Mouse (Mus musculus) neural tube, embryonic 11.5 days (tissue): Measurements from ENCODE around the gene Rai1. TPM values are rescaled to one million over a fixed set of nuclear protein-coding genes. Genes with fewer than 3 reads are reported as not detected.

Experiments used
- ATAC-seq: fragments of 200-750 bp; cut with Nextera tagmentation; 2 replicates; pipeline ENCODE4 v1.8.0; 2017; ENCODE audit warnings: moderate number of reproducible peaks, mild to moderate bottlenecking, moderate TSS enrichment, moderate library complexity; ENCODE audit not compliant: insufficient read depth, low FRiP score, low TSS enrichment
- DNase-seq: peaks from one replicate; pipeline ENCODE4 v3.0.0-alpha.2; 2015; ENCODE audit warnings: low spot score
- H3K27ac ChIP-seq: fragments of 300-500 bp; sonication (generic); 2 replicates; pipeline ENCODE4 v1.5.1; 2014; ENCODE audit warnings: low read depth, mild to moderate bottlenecking, low read length
- H3K27me3 ChIP-seq: fragments of 300-500 bp; sonication (generic); 2 replicates; pipeline ENCODE4 v1.6.1; 2014; ENCODE audit warnings: mild to moderate bottlenecking, low read length, mixed read lengths; ENCODE audit not compliant: control insufficient read depth, insufficient read depth
- H3K36me3 ChIP-seq: fragments of 300-500 bp; sonication (generic); 2 replicates; pipeline ENCODE4 v1.6.1; 2014; ENCODE audit warnings: mild to moderate bottlenecking, low read length, moderate library complexity, mixed read lengths; ENCODE audit not compliant: control insufficient read depth, insufficient read depth
- H3K4me1 ChIP-seq: fragments of 300-500 bp; sonication (generic); 2 replicates; pipeline ENCODE4 v1.6.1; 2014; ENCODE audit warnings: low read length, mixed read lengths; ENCODE audit not compliant: control insufficient read depth, insufficient read depth
- H3K4me2 ChIP-seq: fragments of 300-500 bp; sonication (generic); 2 replicates; pipeline ENCODE4 v1.6.1; 2014; ENCODE audit warnings: low read depth, mild to moderate bottlenecking, moderate library complexity
- H3K4me3 ChIP-seq: fragments of 300-500 bp; sonication (generic); 2 replicates; pipeline ENCODE4 v1.5.1; 2014; ENCODE audit warnings: low read depth, low read length
- H3K9ac ChIP-seq: fragments of 300-500 bp; sonication (generic); 2 replicates; pipeline ENCODE4 v1.6.1; 2014; ENCODE audit warnings: mild to moderate bottlenecking, low read length
- H3K9me3 ChIP-seq: fragments of 300-500 bp; sonication (generic); 2 replicates; pipeline ENCODE4 v1.6.1; 2016; ENCODE audit warnings: low read length; ENCODE audit not compliant: control insufficient read depth
- WGBS: fragments of 180-500 bp; shearing (Covaris S2); extraction: QIAGEN DNeasy Blood & Tissue Kit; methylation state at CpG from one replicate; pipeline ENCODE4 v1.1.7; 2014; 5-methylcytosine and 5-hydroxymethylcytosine counted together
- polyA plus RNA-seq: library from polyadenylated mRNA; unstranded; fragments of >200 nt; fragmentation: Nextera tagmentation; extraction: Ambion mirVana; gene quantifications from 2 replicates; pipeline ENCODE4 v1.2.1, GENCODE M21; 2014

Gene Rai1
- polyA plus RNA-seq, 1 experiment from 2014 or later: 28.5 TPM

DNA sequence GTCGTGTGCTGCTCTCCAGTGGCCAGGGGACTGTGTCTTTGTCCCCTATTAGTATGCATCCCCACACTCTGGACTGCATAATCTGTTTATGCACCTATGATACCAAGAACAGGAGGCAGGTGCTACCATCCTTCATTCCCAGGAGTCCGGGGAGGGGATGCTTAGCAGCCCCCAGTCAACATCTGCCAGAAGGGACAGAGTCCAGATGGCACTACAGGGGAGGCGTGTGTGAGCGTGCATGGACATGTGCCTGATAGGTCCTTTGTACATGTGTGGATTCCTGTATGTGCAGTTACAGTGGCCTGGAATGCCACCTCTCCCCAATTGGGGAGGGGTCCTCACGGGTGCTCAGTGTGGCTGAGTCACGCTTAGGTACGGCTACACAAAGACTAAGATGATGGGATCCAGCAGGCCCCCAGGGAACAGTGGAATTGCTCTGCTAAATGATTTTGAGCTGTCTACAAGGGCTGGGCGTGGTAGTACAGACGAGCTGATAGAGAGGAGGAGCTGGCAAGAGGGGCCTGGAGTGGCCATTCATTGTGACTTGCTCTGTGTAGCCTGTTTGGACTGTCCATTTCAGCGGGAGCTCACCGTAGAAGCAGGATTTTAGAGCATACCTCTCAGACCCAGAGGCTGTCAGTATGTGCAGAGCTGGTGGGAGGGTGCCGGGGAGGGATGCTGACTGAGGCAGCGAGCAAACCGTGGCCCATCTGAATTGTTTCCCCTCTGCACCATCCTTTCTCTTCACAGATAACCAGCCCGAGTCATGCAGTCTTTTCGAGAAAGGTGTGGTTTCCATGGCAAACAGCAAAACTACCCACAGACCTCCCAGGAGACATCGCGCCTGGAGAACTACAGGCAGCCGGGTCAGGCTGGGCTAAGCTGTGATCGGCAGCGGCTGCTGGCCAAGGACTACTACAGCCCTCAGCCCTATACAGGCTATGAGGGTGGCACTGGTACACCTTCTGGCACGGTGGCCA, 79.8 kb downstream of the Rai1 start:
- Histone ChIP-seq H3K27me3 (no peaks in the 10 kb centered on the region), H3K9ac (peak overlapping the region; percentile 15), H3K27ac (peak overlapping the region; percentile 76), H3K4me2 (no peak overlapping the region), H3K4me1 (peaks cover 37% of the 10 kb centered on the region), H3K4me3 (no peak overlapping the region), H3K36me3 (peaks cover 35% of the 10 kb centered on the region), H3K9me3 (no peaks in the 10 kb centered on the region)
- ATAC-seq (0 out of 2 replicates have a peak, but pooled peaks have one; percentile 30), DNase-seq (no peak)
- 58% methylated on average over 22 of the region's 22 CpGs for WGBS

DNA sequence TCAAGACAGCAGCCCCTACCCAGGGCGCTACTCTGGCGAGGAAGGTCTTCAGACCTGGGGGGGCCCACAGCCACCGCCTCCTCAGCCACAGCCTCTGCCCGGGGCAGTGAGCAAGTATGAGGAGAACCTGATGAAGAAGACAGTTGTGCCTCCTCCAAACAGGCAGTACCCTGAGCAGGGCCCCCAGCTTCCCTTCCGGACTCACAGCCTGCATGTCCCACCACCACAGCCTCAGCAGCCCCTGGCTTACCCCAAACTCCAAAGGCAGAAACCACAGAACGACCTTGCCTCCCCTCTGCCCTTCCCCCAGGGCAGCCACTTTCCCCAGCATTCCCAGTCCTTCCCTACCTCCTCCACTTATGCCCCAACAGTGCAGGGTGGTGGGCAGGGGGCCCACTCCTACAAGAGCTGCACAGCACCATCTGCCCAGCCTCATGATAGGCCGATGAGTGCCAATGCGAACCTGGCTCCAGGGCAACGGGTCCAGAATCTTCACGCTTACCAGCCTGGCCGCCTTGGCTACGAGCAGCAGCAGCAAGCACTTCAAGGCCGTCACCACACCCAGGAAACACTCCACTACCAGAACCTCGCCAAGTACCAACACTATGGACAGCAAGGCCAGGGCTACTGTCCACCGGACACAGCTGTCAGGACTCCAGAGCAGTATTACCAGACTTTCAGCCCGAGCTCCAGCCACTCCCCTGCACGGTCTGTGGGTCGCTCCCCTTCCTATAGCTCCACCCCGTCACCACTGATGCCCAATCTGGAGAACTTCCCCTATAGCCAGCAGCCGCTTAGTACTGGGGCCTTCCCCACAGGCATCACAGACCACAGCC, 80.8 kb downstream of the Rai1 start:
- Histone ChIP-seq H3K9ac (no peak overlapping the region; the same call in 1 of the 2 replicates), H3K4me2 (no peak overlapping the region), H3K27me3 (no peaks in the 10 kb centered on the region), H3K27ac (peak overlapping the region; percentile 76), H3K36me3 (peaks cover 38% of the 10 kb centered on the region), H3K9me3 (no peaks in the 10 kb centered on the region), H3K4me3 (no peak overlapping the region), H3K4me1 (peaks cover 37% of the 10 kb centered on the region)
- 84% methylated on average over 20 of the region's 20 CpGs for WGBS
- ATAC-seq (no peak), DNase-seq (no peak)

DNA sequence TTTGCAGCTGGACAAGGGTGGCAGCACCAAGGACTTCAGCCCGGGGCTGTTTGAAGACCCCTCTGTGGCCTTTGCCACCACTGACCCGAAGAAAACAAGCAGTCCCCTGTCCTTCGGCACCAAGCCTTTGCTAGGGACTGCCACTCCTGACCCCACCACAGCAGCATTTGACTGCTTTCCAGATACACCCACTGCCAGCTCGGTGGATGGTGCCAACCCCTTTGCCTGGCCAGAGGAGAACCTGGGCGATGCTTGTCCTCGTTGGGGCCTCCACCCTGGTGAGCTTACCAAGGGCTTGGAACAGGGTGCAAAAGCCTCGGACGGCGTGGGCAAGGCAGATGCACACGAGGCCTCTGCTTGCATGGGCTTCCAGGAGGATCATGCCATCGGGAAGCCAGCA, 82.3 kb downstream of the Rai1 start:
- DNase-seq (no peak), ATAC-seq (no peak)
- H3K9me3 ChIP-seq: no peaks in the 10 kb centered on the region
- H3K27ac ChIP-seq: no peak overlapping the region
- WGBS: 91% methylated on average over 11 of the region's 11 CpGs
- H3K4me3 ChIP-seq: no peak overlapping the region
- no peaks in the 10 kb centered on the region for H3K27me3 ChIP-seq
- peaks cover 31% of the 10 kb centered on the region for H3K4me1 ChIP-seq
- H3K36me3 ChIP-seq: peaks cover 38% of the 10 kb centered on the region
- H3K9ac ChIP-seq: no peak overlapping the region
- H3K4me2 ChIP-seq: no peak overlapping the region

DNA sequence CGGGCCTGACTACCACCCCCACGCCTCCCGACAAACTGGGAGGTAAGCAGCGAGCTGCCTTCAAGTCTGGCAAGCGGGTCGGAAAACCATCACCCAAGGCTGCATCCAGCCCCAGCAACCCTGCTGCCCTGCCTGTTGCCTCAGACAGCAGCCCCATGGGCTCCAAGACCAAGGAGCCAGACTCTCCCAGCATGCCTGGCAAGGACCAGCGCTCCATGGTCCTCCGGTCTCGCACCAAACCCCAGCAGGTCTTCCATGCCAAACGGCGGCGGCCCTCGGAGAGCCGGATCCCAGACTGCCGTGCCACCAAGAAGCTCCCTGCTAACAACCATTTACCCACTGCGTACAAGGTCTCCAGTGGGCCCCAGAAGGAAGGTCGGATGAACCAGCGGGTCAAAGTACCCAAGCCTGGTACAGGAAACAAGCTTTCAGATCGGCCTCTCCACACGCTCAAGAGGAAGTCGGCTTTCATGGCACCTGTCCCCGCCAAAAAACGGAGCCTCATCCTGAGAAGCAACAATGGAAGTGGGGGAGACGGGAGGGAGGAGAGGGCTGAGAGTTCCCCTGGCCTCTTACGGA, 83.6 kb downstream of the Rai1 start:
- ATAC-seq: no peak
- H3K4me1 ChIP-seq: peaks cover 19% of the 10 kb centered on the region
- no peak overlapping the region for H3K4me2 ChIP-seq
- H3K9ac ChIP-seq: no peak overlapping the region
- no peaks in the 10 kb centered on the region for H3K27me3 ChIP-seq
- H3K36me3 ChIP-seq: peaks cover 38% of the 10 kb centered on the region
- no peaks in the 10 kb centered on the region for H3K9me3 ChIP-seq
- WGBS: 93% methylated on average over 25 of the region's 25 CpGs
- no peak overlapping the region for H3K27ac ChIP-seq
- DNase-seq: no peak
- no peak overlapping the region for H3K4me3 ChIP-seq

DNA sequence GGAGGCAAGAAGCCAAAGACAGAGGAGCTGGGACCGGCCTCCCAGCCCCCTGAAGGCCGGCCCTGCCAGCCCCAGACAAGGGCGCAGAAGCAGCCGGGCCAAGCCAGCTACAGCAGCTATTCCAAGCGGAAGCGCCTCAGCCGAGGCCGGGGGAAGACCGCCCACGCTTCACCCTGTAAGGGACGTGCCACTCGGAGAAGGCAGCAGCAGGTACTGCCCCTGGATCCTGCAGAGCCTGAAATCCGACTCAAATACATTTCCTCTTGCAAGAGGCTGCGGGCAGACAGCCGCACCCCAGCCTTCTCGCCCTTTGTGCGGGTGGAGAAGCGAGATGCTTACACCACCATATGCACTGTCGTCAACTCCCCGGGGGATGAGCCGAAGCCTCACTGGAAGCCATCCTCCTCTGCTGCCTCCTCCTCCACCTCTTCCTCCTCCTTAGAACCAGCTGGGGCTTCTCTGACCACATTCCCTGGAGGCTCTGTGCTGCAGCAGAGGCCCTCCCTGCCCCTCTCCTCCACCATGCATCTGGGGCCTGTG, 84.8 kb downstream of the Rai1 start:
- H3K4me3 ChIP-seq: no peak overlapping the region
- H3K9ac ChIP-seq: no peak overlapping the region
- H3K9me3 ChIP-seq: no peaks in the 10 kb centered on the region; the same call in 1 of the 2 replicates
- H3K4me2 ChIP-seq: no peak overlapping the region
- ATAC-seq: no peak
- no peaks in the 10 kb centered on the region for H3K27me3 ChIP-seq
- H3K4me1 ChIP-seq: peaks cover 10% of the 10 kb centered on the region
- no peak for DNase-seq
- WGBS: 87% methylated on average over 21 of the region's 21 CpGs
- H3K36me3 ChIP-seq: peaks cover 47% of the 10 kb centered on the region
- H3K27ac ChIP-seq: peak overlapping the region; percentile 5; the same call in 1 of the 2 replicates

DNA sequence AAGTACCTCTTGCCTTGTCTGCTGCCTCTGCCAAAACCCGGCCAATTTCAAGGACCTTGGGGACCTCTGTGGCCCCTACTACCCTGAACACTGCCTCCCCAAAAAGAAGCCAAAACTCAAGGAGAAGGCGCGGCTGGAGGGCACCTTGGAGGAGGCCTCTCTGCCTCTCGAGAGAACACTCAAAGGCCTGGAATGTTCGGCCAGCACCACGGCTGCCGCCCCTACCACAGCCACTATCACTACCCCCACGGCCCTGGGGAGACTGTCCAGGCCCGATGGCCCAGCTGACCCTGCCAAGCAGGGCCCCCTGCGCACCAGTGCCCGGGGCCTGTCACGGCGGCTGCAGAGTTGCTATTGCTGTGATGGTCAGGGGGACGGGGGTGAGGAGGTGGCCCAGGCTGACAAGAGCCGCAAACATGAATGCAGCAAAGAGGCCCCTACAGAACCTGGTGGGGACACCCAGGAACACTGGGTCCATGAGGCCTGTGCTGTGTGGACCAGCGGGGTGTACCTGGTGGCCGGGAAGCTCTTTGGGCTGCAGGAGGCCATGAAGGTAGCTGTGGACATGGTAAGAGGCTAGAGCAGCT, 85.3 kb downstream of the Rai1 start:
- Histone ChIP-seq H3K9me3 (no peaks in the 10 kb centered on the region; the same call in 1 of the 2 replicates), H3K4me1 (peaks cover 5% of the 10 kb centered on the region), H3K4me2 (no peak overlapping the region), H3K27me3 (no peaks in the 10 kb centered on the region), H3K36me3 (peaks cover 49% of the 10 kb centered on the region), H3K4me3 (no peak overlapping the region), H3K9ac (no peak overlapping the region), H3K27ac (0 out of 2 replicates have a peak overlapping the region, but pooled peaks have one; percentile 14)
- 92% methylated on average over 17 of the region's 17 CpGs for WGBS
- DNase-seq (no peak), ATAC-seq (no peak)

DNA sequence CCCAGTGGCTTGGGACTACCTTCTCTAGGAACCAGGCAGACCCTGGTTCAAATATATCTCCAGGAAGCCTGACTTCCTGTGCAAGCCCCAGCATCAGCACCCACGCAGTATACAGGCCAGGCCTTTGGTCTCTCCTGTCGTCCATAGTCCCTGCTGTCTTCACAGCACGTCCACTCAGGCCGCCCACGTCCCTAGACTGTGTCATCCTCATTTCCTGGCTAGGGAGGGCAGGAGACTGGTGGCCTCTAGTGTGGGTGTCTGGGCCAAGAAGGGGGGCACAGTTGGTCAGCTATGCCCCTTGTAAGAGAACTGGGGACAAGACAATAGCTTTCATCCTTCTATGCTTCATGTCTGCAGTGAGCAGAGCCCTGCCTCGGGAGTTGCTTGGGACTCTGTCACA, 87.7 kb downstream of the Rai1 start:
- no peak for ATAC-seq
- DNase-seq: no peak
- Histone ChIP-seq H3K36me3 (peaks cover 35% of the 10 kb centered on the region), H3K4me3 (no peak overlapping the region), H3K9me3 (no peaks in the 10 kb centered on the region; the same call in 1 of the 2 replicates), H3K27me3 (no peaks in the 10 kb centered on the region), H3K4me1 (no peaks in the 10 kb centered on the region), H3K27ac (0 out of 2 replicates have a peak overlapping the region, but pooled peaks have one; percentile 10), H3K4me2 (no peak overlapping the region), H3K9ac (no peak overlapping the region)
- WGBS: 71% methylated on average over 6 of the region's 6 CpGs

DNA sequence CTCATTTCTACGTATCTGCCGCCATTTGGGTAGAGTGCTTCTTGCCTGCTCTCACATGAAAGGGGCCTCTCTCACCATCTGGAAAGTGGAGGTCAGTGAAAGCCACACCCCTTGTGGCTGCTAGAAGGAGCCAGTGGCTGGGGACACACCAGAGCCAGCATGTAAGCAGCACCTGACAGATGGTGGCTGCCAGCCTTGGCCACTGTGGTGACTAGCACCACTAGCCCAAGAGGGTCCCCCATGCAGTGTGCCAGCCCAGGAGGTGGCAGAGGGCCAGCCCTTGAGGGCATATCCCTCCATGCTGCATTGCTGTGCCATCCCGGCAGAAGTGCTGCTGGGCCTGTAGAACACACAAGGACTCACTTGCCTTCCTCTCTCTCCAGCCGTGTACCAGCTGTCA, 88.7 kb downstream of the Rai1 start:
- Histone ChIP-seq H3K4me3 (no peak overlapping the region), H3K27ac (no peak overlapping the region), H3K36me3 (peaks cover 32% of the 10 kb centered on the region), H3K9ac (no peak overlapping the region), H3K9me3 (no peaks in the 10 kb centered on the region; the same call in 1 of the 2 replicates), H3K27me3 (no peaks in the 10 kb centered on the region), H3K4me1 (no peaks in the 10 kb centered on the region), H3K4me2 (no peak overlapping the region)
- DNase-seq: no peak
- ATAC-seq: no peak
- 78% methylated on average over 4 of the region's 4 CpGs for WGBS
